Mouse (Mus musculus) gastrocnemius, postnatal 10 days (tissue): ENCODE data around the gene AL607142.1. TPM values are rescaled to one million over a fixed set of nuclear protein-coding genes. Genes with fewer than 3 reads are reported as not detected.

Experiments used
- DNase-seq: peaks from one replicate; pipeline ENCODE4 v3.0.0; 2021; ENCODE audit warnings: mixed read lengths
- long read RNA-seq, 2 experiments: library from polyadenylated mRNA; stranded (forward); transcript quantifications; one replicate each; pipeline ENCODE4 v2.0.0; 2021
- total RNA-seq, 2 experiments: library from RNA; stranded (reverse); gene quantifications; 2 replicates each; pipeline ENCODE4 v1.2.3; 2021

AL607142.1 gene
- total RNA-seq = not detected
- long read RNA-seq, experiment 1 = 0 reads
- long read RNA-seq, experiment 2 = 0 reads

DNA sequence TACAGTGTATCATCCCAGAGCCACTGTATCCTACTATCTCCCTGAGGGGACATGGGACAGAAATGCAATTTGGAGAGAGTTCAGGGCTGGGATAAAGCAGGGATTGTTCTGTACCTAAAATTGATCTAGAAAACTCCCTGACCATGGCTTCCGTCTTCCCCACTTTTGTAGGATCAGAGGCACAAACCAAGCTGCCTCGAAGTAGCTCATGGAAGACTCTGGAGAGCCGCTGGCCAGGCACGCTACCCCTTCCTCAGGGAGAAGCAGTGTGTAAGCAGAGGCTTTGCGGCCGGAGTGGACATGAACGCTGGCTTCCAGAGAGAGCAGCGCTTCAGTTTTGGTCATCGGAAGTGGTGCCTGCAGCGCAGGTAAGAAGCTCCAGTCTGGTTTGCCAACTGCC is at the start of gene AL607142.1:
AL607142.1 (plus strand) TSS at position 301 of the 400 bp plus-strand sequence.
- no peak for DNase-seq

DNA sequence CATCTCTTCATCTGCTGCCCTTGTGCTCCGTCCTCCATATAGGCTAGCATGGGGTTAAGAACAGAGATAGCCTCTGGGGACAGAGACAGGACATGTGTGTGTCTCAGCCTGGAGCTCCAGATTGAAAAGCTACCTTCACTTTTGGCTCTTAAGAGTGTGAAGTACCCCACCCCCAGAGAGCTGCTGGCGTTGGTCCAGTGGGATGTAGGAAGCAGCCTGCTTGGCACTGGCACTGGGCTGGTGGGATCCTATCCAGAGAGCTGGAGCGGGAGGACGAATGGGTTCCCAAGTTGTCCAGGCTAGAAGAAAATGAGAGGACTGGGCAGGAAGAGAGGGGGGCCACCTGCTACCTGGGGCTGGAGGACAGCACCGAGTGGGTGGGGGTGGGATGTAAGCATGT is 46.4 kb upstream of the AL607142.1 start:
- DNase-seq = no peak

DNA sequence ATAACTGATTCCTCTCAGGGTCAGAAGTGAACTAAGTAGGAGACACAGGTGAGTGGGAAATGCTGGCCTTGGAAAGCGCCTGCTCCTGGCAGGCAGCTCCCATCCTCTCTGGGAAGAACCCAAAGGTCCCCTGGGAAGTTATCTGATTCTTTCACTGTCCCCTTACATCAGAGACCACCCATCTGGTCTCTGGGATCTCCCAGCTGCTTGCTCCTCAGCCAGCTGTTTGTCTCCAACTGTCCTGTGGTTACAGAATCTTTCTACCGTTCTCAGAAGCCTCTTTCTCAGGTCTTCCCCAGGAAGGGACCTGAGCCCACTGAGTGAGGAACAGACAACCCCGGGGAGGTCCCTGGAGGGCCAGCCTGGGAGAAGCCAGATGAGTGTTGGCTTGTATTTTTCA is 42.4 kb upstream of the AL607142.1 start:
- no peak for DNase-seq

DNA sequence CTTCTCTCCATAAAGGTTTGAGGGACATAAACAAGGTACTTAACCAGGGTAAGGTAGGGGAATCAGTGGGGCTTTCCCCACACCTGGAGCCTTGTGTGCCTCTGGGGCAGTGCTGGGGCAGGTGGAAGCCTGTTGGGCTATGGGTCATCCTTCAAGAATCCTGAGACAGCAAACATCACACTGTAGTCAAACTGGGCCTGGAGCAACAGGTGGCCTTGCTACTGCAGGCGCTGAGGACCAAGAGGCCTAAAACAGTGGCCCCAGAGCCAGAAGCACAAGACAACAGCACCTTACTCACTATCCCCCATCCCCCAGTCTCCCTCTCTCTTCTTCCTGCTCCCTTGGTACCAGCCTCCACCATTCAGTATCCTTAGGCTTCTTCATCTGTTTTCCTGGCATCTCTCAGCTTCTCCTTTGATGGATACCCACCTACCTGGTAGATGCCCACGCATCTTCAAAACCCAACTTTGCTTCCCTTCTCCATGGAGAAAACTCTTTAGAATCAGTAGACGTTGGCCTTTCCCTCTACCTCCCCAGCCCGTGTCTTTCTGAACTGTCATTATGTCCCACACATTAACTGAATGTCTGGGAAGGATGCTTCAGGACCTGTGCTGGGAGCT is 41.5 kb upstream of the AL607142.1 start:
- DNase-seq = no peak

DNA sequence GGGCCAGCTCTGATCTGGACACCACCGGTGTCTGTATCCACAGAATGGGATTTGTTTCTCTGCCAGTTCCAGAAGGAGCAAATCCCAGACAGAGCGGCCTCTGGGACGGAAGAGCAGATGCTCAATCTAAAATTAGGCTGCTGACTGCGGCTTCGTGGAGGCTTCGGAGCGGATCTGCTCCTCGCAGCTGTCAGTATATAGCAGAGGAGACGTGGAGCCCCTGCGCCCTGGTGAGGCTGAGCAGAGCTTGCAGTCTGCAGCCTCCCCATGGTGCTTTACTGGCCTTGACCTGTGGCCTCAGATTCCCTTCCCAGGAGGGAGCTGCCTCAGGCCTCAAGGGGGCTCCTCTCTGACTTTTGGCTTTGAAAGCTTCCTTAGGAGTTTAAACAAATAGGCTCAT is 40.7 kb upstream of the AL607142.1 start:
- peak; percentile 45 for DNase-seq

DNA sequence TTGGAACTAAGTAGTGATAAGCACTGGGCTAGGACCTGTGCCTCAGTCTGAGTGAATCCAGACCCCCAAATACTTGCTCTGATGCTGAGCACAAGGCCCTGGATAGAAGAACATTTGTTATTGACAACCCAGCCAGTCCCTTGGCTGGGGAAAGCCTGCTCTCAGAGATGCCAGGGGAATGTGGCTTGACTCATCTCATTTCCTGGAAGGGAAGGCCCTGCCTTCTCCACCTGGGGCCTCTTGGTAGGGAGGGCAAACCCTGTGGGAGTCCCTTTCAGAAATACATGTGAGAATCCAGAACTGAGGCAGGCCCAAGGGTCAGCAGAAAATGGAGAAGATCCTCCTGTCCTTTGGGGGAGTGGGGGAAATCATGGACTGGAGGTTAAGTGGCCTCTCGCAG is 37.1 kb upstream of the AL607142.1 start:
- DNase-seq = no peak

DNA sequence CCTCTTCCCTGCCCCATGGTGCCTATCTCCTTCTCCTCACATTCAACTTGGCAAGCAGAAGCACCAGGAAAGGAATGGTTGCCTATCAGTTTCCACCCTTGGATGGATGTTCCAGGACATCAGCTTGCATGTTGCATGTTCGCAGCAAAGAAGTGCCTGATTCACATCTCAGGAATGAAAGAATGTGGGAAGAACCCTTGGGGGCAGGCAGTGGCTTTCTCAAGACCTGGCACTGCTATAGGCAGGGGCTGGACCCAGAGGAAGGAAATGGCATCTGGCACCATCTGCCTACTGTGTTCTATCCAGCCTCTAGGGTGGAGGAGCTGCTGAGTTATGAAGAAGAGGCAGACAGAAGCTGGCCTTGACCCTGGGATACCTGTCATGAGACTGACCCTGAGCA is 34.9 kb upstream of the AL607142.1 start:
- no peak for DNase-seq

DNA sequence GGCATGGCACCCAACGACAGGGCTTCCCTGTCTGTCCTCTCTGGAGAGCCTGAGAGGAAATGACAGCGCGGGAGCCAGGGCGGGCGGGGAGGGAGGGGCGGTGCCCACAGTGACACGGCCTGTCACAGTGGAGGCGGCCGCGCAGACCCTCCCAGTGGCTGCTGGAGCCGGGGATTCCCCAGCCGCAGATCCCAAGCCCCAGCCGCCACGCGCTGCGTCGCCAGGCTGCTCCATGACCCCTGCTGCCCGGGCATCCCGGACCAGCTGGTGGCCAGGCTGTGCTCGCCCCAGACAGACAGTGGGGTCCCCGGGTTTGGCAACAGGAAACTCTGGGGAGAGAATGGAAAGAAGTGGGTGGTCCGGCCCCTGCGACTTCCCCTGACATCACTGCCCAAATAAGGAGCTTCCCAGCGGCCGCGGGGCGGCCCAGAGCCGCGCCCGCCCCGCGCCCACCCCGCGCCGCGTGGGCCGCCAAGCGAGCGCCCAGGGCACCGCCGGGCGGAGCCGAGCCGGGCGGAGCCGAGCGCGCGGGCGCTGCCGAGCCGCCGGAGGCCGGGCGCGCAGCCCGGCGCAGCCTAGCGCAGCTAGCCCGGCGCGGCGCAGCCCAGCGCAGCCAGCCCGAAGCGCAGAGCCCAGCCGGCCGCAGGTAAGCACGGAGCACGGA is 32.3 kb upstream of the AL607142.1 start:
- DNase-seq = peak; percentile 46

DNA sequence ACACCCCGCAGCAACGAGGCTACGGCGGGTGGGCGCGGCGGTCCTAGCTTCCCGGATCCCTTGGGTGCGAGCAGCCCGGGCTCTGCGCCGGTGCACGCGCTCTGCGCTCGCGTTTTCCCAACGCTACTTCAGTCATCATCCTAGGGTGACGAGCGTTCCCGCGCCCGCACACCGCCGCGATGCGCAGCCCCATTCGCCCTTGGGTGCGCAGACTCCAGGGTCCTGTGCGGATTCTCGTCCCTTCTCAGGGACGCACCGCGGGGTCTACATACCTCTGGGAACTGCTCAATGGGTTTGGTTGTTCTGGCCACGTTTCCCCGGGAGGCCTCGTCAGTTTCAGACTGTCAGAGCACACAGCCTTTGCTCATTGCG is 31.8 kb upstream of the AL607142.1 start:
- no peak for DNase-seq

DNA sequence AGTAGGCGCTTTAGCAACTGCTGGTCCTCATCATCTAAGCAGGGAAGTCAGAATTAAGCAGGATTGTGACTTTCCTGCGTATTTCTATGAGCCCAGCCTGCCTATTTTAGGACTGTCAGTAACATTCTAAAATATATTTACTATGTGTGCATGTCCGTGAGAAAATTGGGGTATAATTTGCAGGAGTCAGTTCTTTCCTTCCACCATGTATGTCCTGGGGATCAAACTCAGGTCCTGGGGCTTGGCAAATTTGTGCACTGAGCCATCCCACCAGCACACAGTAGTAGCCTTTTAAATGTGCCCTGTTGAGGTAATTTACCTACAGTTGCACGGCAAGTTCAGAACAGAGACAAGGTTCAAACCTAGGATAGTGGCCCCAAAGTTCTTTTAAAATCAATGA is 28.5 kb upstream of the AL607142.1 start:
- no peak for DNase-seq

DNA sequence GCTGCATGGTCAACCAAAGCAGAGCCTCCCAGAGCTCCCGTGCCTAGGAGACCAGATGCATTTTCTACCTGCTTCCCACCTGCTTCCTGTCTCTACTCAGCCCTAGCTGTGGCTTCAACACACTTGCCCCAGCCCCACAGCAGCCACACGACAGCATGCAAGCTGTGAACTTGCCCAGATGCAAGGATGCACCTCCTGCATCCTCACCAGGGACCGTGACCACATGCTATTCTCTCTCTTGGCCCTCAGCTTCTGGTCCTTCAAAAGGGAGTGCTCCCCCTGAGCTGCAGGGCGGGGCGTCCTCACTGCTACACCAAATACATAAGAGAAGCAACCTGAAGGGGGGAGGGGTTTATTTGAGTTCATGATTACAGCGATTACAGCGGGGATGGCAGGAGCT is 27.8 kb upstream of the AL607142.1 start:
- DNase-seq = no peak

DNA sequence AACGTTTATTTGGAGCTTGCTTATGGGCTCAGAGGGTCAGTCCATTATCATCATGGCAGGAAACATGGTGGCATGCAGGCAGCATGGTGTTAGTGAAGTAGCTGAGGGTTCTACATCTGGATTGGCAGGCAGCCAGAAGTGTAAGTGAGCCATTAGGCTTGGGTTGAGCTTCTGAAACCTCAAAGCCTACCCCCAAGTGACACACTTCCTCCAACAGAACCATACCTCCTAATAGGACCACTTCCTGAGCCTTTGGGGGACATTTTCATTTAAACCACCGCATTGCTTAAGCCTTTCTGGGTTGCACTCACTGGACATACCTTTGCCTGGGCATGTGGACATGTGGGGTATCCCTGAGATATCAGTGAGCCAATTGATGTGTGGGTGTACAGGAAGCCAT is 23.3 kb upstream of the AL607142.1 start:
- DNase-seq = no peak

DNA sequence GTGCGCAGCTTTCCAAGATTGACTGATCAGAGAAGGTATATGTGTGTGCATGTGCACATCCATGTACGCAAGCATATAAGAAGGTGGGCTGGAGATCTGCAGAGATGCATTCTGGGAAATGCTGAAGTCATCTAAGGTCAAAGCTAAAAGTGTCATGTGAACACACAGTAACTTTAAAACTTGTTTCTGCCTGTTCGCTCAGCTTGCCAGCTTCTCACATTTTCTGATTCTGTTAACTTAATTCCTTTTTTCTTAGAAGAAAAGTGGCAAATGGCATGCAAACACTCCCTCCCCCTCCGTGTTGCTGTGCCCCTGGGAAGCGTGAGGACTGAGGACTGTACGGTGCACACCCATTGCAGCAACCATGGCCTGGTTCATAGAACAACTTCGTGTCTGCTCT is 22.3 kb upstream of the AL607142.1 start:
- DNase-seq = no peak

DNA sequence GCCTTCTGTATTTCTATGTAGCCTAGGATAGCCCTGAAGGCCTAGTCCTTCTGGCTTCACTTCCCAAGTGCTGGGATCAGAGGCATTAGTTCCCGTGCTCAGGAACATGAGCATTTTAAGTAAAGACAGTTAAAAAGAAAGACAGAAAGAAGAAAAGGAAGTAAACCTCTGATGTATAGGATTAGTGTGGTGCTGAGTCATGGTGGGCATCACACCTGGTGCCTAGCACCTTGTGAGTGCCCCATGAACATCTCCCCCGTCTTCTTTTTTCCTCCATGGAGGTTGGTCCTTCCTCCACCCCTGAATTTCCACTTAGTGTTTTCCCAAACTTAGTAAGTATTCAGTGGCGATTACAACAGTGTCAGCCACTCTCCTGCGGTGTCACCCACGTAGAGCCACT is 20.2 kb upstream of the AL607142.1 start:
- DNase-seq = no peak

DNA sequence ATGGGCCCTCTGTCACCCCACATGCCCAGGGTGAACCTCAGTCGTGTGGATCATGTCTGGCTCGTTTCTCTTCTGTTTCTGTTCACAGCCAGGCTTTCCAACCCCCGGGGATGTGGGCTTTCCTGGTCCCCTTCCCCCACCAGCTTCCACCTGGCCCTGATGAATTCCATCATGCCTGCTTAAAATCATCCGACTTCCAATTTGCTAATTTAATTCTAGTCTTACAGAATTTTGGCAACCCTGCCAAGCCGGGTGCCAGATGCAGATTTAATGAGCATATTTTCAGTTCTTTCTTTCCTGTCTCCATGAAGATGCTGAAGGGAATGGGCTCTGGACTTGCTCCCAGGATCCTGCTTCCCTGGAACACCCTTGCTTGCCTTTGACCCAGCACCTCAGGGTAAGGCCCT is 19.7 kb upstream of the AL607142.1 start:
- no peak for DNase-seq

DNA sequence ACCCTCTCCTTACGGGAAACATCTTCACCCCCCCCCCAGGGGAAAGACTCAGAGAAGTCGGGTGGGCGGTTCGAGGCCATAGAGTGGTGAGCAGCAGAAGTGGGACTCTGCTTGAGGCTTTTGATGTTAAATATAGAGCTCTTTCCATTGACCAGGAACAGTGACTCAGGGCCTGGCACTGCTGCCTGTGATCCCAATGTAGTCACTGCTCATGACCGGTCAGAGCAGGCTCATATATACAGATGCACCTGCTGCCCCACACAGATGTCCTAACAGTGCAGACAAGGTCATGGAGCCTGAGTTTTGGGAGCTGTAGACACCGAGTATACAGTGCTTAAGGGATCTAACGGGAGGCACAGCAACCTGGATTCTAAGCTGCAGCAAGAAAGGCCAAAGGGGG is 18.9 kb upstream of the AL607142.1 start:
- DNase-seq = no peak

DNA sequence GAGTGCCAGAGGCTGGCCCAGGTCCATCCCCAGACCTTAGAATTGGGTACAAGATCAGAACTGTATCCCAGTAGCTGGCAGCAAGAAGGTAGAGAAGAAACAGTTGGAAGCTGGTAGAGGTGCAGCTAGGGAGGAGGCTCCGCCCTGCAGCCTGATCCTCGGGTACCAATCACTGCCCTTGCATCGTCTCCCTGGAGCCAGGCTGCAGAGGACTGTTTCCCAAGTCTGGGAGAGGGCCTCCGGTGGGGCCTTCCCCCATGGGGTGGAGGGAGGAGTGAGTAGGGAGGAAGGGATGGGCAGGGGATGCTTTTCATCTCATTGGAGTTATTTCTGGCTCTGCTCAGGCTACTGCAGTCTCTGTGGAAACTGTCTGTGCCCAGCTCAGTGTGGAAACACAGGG is 17.7 kb upstream of the AL607142.1 start:
- no peak for DNase-seq

DNA sequence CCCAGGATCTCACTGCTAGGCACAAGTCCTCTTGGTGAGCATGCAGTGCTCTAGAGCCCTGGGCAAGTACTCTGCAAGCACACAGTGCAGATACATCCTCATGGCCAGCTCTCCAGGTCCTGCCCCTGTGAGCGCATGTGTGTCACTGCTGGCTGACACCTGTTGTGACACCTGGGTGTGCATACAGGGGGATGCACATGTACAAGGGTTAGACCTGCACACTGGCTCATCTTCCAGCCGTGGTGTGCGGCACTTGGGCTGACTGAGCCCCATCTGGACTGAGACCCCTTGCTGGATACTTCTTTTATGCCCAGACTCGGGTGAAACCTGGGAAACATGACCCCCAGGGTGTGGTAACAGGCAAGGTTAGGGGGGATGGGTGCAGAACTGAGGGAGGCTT is 16.5 kb upstream of the AL607142.1 start:
- no peak for DNase-seq

DNA sequence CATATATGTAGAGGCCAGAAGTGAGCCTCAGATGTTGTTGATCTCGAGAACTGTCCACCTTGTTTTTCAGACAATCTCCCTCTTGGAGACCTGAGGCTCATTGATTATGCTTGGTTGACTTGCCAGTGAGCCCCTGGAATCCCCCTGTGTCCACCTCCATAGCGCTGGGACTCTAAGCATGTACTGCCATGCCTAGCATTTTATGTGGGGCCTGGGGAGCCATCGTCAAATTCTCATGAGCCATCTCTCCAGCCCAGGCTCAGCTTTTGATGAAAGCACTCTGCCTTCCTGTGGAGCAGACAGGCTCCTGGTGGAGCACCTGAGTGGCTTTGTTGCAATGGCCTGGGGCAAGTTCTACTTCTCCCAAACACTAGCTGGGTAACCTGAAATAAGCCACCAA is 14.9 kb upstream of the AL607142.1 start:
- no peak for DNase-seq

DNA sequence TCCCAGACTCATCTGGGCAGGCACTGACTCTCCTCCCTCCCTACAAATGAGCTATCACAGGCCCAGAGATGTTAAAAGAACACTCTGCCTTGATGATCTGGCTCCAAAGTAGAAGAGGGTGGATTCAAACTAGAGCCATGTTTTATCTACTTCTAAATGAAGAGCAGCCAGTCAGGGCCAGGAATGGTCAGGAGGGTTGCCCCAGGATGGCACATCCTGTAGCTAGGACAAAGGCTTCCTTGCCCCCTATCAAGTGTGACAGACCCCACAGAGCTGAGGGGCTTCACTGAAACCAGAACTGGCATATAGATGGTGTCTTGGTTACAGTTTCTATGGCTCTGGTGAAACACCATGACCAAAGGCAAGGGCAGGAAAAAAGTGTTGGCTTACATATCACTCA is 12.3 kb upstream of the AL607142.1 start:
- DNase-seq = no peak

DNA sequence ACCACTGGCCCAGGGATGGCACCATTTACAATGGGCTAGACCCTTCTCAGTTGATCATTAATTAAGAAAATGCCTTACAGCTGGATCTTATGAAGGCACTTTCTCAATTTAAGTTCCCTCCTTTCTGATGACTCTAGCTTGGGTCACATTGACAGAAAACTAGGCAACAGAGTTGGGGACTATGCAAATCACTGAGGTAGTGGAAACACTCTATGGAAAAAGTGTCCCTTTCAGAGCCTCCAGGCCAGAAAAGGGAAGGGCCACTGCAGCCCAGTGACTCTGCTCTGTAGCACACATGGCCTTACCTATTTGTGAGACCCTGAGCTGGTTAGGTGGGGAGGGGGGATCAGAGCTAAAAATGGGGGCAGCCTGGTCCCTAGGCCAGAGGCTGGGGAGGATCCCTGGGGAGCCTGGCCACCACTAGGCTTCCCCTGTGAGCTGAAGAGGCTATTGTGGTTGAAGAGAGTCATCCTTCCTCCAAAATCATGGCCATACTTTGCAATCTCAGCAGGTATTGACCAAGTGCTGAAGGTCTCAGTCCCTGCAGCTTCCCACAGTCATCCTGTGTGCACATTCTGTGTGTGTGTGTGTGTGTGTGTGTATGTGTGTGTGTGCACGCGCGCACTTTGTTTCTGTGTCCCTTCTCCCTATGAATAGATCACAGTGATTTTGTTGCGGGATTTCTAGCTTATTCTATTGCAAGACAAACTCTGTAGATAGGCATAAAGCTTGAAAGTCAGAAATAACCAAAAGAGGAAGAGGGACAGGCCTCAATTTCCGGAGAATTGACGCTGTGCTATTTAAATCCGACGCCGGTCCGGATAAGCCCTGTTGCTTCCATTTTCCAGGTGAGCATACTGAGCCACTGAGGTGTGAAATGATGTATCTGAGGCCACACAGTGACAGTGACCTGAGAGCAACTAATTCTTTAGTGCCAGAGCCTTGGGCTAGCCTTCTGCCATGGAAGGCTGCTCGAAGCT is 11.5 kb upstream of the AL607142.1 start:
- no peak for DNase-seq

DNA sequence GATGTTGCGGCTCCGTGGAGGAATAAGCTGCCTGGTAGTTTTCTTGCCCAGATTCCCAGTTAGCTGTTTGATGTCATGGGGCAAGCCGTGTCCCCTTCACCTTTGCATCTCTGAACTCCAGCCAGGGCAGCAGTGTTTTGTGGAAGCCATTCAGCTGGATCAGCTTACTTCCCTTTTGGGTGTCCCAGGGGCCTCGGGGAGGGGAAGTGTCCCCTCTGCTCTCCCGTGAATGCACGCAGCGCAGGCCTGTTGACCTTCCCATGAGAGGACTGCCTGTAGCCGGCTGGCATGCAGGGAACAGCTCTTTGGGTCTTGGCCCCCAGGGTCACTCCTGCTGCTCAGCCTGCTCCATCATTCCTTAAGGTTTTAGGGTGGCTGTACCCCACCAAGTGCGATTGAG is 10.7 kb upstream of the AL607142.1 start:
- DNase-seq = no peak

DNA sequence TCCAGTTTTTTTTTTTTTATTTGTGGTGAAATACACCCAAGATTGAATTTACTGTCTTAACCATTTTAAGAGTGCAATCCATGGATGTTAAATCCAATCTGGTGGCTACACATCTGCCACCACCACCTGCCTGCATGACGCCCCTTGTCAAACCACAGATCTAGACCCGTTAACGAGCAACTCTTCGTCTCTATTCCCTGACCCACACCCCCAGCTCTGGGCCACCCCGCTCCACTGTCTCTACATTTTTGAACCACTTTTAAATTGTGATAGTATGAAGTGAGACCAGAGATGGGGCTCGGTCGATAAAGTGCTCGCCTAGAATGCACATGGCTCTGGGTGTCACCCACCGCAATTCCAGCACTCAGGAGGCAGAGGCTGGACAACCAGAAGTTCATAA is 8.3 kb upstream of the AL607142.1 start:
- DNase-seq = no peak
